Mouse (Mus musculus) CD4-positive, CD25-positive, alpha-beta regulatory T cell, adult 2 months (primary cell): ENCODE measurements around the gene Tgfbr2.

Experiments
- DNase-seq: peaks from one replicate; pipeline ENCODE4 v3.0.0-alpha.2; 2012; ENCODE audit warnings: low read depth, low spot score

Tgfbr2 gene

DNA sequence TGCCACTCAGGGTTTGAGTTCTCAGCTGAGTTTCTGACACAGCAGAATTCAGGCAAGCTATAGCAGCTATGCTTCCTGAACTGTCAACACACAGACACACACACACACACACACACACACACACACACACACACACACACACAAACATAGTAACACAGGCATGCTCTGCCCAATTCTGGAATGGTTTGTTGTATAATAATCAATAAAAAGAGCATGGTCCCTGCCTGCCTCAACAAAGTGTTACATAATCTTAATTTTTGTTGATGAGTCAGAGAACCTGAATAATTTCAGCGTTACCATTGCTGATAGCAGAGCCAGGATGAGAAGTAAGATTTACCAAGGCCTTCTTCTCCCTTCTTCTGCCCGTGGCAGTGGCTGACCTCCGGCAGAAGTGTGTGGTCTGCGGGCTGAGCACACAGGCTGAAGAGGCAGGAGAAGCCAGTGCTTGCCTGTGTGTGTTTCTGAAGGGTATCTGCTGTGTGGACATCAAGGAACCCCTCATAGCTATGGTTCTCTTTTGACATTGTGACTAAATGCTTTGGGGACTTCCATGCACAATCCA is 18.8 kb upstream of the Tgfbr2 start:
- DNase-seq, result no peak

DNA sequence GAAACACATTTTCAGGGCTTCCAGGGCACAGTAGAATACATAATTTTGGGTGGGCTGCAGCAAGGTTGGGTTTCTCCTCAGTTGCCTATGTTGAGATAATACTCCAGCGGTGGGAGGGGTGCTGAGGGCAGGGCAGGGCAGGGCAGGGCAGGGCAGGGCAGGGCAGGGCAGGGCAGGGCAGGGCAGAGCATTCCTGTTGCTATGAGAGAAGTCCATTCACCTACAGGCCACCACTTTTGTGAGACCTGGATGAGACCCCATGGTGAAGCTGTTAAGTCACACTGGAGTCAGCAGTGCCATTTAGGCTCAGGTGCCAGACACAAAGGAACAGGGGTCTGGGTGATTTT is 18.3 kb upstream of the Tgfbr2 start:
- DNase-seq, result no peak

DNA sequence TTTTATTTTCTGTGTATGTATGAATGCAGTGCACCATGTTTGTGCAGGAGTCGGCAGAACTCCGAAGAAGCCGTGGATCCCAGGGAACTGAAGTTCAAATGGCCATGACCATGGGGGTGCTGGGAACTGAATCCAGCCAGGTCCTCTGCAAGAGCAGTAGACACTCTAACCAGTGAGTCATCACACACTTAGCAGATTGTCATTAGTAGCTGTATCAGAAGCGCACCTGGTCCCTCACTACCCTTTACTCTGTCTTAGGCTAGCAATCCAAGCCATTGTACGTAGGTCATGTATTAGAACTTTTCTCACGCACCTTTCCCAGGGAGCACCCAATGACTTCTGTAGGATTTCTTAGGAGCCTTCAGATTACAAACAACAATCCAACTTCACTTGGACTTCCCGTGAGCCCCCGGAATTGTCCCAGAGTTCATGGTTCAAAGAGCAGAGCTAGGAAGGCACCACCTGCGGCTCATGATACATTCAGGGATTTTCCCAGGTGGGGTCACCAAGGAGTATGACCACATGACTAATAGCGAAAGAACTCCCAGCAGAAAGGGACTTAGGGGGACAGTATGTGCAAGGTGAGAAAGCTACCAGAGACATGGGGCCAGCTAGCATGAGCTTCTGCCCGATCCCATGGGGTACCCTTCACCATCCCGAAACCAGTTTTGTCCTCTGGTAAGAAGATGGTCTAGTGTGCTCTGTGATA is 17.8 kb upstream of the Tgfbr2 start:
- DNase-seq, result no peak

DNA sequence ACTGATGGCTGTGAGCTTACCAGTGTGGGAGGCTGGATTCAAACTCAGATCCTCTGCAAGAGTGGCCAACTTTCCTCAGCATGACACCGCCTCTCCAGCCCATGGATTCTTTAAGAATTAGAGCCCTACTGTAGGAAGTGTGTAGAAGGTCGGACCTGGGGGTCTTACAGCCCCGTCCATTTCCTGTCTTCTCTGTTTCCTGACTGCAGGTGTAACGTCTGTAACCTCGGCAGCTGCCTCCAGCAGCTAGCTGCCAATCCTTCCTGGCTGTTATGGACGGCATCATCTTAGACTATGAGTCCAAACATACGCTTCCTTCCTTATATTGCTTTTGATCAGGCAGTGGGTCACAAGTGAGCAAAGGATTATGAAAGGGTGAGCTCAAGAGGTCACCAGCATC is 17.1 kb upstream of the Tgfbr2 start:
- DNase-seq, result no peak

DNA sequence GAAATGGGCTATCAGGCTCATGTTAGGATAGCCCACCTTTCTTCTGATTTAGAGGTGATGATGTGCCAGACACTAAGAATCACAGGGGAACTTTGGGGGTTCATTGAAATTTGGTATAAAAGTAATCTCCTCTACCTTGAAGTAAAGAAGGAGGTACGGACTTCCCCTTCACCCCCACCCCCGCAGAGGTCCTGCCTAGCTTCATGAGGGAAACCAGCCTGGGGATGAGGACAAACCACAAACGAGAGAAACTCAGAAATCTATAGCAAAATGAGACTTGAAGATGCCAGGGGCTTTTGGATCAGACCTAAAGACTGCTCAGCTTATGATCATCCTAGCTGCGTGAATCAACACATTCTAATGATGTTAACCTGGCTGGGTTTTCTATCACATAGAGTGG is 14.7 kb upstream of the Tgfbr2 start:
- DNase-seq, result peak; percentile 66

DNA sequence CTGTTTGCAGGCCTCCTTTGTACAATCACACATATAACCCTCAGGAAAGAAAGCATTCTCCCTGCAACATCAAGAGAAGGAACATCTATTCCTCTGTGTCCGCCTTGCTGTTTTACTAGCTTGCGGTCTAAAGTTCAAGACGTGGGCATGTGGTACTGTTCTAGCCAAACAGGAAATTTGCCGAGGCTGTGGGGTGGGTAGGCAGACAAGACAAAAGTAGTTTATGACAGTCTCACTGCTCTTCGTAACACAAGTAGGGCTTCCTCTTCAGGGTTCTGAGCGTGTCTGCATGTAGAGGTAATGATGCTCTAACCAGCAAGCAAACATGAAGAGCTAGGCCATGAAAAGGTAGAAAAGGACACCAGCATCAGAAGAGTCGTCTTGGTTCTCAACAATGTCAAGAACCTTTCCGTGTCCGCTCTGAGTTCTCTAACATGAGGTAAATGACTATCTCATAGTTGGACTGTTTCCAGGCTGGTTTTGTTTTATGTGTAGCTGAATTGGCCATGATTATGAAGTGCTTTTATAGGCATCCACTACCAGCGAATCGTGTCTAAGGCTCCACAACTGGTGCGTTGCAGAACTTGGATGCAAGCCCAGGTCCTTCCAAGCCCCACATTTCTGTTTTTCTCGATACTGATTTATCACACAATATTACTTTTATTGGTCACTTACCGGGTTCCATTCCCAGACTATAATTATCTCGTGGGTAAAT is 13.9 kb upstream of the Tgfbr2 start:
- peak; percentile 84 for DNase-seq

DNA sequence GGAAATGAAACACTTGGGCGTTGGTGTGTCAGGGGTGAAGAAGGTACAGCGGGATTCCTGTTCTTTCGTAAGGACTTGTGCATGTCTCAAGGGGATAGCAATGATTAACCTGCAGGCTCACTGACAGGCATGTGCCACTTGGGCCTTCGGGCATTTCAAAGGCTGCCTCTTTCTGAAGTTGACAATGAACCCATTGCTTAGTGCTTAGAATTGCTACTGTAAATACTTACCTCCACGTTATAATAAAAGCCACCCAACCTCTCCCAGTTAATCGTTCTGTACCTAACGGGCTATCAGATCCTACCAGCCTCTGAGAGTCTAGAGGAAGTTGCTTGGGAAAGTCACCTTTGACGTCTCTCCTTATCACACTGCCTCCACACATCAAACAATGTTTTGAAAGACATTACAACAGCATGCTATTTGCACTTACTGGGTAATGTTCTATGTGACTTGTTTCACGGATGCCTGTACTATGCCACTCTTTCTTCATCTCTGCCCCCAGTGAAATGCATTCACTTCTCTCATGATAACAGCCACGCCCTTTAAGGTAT is 12.1 kb upstream of the Tgfbr2 start:
- DNase-seq, result peak; percentile 64

DNA sequence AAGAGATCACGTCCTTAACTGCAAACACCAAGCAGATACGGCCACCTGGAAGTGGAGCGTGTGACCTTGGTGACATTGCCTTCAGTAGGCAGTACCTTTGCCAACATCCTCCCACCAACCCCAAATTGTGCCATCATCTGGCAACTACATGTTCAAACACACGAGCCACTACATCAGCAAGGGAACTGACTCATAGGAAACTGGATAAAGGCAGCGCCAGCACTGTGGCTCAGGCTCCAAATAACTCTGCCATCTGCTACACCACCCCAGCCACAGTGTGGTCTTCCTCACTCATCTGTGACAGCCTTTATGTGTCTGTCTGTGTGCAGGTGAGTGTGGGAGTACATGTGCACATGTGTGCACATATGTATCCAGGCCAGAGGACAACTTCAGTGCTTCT is 9.7 kb upstream of the Tgfbr2 start:
- DNase-seq, result no peak

DNA sequence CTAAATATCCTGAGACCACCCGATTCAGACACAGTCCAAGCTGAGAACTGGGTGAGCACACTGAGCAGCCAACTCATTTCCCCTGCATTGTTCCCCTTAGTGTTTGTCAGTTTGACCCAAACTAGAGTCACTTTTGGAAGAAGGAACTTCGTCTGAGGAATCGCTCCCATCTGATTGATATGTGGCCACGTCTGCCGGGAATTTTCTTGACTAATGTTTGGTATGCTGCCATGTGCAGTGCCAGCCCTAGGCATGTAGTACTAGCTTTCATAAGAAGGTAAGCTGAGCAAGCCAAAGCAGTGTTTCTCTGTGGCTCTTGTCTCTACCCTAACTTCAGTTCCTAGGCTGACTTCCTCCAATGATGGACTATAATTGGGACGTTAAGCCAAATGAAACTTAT is 7.9 kb upstream of the Tgfbr2 start:
- no peak for DNase-seq

DNA sequence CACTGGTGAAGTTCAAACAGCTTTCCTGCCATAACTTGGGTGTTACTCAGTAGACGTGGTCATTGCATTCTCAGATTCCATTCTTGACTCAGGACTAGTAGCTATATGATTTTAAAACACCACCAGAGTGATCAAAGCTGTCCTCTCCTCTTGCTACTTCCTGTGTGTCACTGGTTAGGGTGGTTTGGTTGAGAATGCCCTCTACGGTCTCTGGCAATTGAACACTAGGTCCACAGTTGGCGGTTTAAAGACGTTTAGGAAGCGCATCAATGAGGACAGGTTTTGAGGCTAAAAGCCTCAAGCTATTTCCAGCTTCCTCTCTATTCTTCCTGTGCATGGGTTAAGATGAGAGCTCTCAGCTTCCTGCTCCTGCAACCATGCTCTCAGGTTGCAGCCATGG is 6.4 kb upstream of the Tgfbr2 start:
- DNase-seq, result peak; percentile 45

DNA sequence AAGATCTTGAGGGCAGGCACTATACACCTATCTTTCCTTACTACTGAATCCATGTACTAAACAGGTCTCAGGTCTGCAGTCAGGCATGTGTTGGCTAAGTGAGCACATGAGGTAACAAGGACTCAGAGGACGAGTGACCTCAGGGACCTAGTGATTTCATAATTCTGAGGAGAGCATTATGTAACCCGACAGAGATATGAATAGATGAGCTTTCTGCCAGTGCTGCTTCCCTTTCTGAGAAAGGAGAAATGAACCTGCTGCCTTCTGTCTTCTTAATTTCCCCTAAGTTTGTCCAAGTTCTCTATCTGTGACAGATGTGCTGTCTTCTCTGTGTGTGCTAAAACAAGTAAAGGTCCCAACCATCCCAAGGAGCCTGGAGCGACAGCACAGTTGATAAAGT is 3.0 kb upstream of the Tgfbr2 start:
- DNase-seq, result no peak

DNA sequence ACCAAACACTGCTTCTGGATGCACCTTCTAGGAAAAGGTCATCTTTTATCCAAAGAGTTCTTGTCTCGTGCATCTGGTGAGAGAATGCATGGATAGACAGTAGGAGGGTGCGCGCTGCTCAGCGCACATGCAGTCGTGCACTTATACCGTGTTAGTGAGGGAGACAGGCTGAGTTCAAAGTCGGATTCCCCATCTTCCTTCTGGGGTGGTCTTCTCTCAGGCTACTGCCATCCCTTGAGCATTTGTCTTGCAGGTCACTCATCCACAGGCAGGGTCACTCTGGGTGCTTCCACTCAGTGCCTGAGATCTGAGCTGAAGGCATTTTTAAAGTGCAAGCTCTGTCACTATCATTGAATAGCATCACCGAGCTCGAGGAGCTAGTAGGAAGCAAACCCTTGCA is 1.9 kb upstream of the Tgfbr2 start:
- DNase-seq, result no peak

DNA sequence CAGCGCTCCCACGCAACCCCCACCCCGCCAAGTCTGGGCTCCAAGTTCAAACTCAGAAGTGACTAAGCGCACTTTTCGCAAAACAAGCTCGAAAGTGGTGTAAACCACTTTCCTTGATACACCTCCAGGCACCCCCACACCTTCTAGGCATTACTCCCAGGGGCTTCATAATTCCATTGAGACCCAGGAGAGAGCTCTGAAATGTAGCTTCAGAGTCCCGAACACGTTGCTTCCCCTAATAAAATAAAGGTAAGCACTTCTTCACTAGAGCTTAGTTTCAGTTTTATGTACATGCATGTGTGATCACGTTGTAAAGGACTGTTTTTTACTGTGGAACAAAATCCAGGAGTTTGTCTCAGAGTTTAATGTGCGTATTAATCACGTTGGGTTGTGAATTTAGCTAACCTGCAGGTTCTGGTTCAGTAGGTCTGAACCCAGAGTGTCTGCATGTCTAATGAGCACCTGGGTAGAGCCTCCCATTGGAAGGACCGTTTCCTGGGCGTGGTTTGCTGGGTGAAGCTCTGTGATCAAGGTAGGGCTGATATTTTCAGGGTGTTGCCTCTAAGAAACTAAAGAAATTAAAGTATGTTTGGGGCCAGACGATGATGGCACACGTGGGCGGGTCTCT is 442 bp upstream of the Tgfbr2 start:
- DNase-seq, result peak; percentile 90

DNA sequence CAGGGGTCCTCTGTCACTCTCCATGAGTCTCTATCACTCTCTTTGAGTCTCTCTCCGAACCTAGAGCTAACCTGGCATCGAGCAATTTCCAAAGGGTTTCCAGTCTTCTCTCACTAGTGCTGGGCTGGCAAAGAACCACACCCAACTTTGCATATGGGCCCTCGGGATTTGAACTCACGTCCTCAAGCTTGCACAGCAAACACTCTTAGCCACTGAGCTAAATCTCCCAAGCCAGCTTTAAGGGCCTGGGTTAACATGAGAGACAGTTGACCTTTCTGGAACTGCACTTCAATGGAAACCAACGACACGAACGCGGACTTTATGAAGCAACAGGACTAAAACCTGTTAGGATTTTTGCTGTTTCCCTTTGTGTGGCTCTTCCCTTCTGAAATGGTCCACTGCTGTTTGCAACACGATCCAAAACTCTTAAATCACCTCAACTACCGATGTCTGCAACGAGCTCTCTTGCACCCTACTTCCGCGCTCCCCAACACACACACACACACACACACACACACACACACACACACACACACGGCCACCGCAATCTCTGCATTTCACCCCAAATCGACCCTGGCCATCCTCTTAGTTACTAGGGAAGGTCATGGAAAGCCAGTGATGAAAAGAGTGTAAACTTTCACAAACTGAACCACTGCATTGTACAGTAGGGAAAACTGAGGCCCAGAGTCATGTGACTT is 1.5 kb downstream of the Tgfbr2 start:
- DNase-seq, result peak; percentile 50

DNA sequence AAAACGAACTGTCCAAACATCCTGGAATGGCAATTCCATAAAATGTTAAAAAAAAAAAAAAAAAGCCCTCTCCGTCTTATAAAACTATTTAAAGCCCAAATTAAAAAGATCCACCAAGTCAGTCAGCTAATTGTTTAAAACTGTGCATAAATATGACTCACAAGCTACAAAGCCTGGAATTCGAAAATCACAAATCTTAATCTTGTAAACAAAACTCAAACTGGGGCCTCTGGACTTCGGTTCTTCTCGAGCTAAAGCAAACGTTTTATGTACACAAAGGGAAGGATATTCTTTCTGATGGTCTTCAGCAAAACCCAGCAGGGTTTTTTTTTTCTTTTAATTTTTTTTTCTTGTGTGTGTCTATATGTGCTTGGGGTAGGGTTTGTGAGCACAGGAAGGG is 2.1 kb downstream of the Tgfbr2 start:
- DNase-seq, result no peak

DNA sequence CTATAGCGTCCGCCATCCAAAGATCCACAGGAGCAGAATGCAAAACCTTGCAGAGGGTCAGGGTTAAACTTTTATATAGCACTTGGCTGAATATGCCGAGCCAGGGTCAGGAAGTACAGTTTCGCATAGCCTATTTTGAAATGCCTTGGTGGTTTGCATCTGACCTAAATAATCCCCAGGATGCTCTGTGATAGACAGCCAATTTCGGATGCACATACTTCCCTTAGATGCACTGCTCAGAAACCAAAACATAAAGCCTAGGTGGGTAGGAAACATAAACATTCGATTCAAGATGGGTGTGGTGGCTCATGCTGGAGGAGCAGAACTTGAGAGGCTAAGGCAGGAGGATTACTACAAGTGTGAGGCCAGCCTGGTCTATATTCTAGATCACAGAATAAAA is 6.1 kb downstream of the Tgfbr2 start:
- DNase-seq, result no peak

DNA sequence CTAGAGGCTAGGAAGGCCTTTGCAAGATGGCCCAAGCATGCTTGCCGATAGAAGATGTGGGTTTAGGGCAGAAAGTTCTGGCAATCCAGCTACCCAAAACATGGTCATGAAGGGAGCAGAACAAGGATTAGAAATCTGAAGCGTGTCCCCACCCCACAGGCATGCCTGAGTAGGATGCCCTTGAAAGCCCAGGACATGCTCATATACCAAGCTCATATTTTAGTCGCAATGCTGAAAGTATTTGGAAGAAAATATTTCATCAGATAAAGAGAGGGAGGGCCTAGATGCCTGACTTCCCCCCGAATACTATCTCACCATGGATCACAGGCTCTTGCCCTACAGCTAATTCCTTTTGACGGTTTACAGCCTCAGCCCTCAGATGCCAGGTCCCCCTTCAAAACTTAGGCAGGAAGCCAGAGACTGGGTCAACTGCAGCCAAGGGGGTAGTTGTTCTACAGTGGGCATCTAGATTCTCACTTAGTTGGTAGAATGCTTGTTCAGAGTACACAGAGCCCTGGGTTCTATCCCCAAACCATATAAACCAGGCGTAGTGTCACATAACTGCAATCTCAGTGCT is 7.8 kb downstream of the Tgfbr2 start:
- DNase-seq, result no peak

DNA sequence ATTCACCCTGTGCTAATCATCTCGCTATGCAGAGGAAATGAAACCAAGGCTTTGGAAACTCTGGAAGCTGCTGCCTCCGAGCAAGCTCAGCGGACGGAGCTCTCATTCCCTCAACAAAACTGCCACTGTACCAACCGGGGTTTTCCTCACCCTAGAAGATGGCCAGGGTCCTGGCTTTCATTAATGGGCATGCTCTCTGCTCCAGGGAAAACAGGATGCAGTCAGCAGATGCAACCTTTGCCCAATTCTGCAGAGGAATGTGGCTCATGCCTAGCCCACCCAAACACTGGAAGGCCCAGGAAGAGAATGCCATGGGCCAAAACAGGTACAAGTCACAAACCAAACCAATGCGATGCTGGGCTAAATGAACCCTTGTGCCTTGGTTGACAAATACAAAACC is 8.8 kb downstream of the Tgfbr2 start:
- no peak for DNase-seq

DNA sequence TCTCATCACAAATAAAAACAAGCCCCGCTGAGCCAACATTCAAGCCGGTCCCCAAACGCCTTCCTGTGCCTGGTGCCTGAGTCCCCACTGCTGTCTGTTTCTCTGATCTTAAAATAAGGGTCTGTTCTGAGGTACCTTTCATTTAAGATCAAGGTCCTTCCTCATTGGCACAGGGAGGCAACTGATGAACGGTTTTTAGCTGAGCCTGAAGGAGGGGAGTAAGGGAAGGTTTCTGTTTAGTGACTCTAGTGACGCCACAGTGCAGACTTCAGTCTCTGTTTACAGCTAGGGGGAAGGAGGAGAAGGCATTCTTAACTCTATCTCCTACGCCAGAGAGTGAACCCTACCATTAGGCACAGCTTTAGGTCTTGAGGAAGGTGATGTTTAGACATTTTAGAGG is 11.3 kb downstream of the Tgfbr2 start:
- peak; percentile 46 for DNase-seq

DNA sequence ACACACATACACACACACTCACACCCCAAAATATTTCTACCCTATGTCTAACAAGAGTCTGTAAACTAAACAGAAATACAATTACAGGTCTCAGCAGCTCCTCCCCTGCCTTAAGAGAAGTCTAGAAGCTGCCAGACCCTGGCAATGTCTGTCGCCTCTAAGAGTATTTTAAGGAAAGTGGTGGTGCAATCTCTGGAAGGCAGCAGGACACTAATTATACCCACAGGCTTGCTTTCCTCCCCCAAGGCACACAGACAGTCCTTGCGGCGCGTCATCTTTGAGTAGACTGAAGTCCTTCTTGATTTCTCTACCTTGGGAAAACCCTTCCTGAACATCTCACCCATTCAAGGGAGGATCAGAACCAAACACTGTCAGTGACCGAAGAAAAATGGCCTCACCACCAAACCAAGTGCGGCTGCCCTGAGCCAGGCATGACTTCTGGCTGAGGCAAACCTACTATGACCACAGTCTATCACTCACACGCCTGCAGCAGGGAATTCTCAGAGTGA is 12.2 kb downstream of the Tgfbr2 start:
- DNase-seq, result no peak

DNA sequence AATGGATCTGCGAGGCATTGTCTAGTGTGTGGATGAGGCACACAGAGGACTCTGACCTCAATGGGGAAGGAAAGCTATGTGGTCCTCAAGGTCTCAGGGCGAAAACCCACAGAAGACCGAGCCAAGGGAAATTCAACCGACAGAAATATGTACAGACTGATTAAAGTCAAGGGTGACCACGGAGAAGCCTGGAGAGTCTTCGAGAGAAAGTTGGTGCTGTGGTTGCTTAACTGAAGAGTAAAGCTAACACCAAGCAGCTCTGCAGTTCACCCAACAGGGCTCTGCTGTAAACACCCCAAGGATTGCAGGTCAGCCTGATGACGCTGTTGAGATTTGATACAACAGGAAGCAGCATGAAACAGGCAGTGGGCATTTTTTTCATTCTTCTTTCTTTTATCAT is 14.3 kb downstream of the Tgfbr2 start:
- DNase-seq, result peak; percentile 52
